Mouse (Mus musculus): ENCODE data around the gene Nckipsd. TPM values are rescaled to one million over a fixed set of nuclear protein-coding genes. Genes with fewer than 3 reads are reported as not detected.

Gene Nckipsd
- polyA plus RNA-seq, 1 experiment from 2014 or later = 4.5 TPM

- TF ChIP-seq EP300 (IDR thresholded peaks at IDR 0.05; ENCODE audit: low read depth) (no peak), CTCF (IDR thresholded peaks at IDR 0.05; ENCODE audit: low read depth) (no peak)
- H3K4me3 ChIP-seq (ENCODE audit: low read depth, low read length) = no peak overlapping the region
- peak overlapping the region; percentile 17; the same call in 1 of the 2 replicates for H3K27ac ChIP-seq (ENCODE audit: low read depth)
- no peaks in the 10 kb centered on the region for H3K27me3 ChIP-seq (ENCODE audit: insufficient read depth, low read length)
- 0 out of 2 replicates have a peak overlapping the region, but pooled peaks have one; percentile 5 for H3K9ac ChIP-seq (replicated peaks)
- H3K4me1 ChIP-seq (ENCODE audit: insufficient read depth) = peaks cover 57% of the 10 kb centered on the region
- ATAC-seq (no peak), DNase-seq (no peak)
- peak overlapping the region; percentile 73 for H3K4me2 ChIP-seq (ENCODE audit: low read depth, low read length)
- H3K9me3 ChIP-seq (ENCODE audit: low read length) = no peaks in the 10 kb centered on the region
- H3K36me3 ChIP-seq (replicated peaks; ENCODE audit: insufficient read depth, low read length) = peaks cover 6% of the 10 kb centered on the region; the same call in 1 of the 2 replicates
- 68% methylated on average over 1 of the region's 1 CpGs for WGBS (ENCODE audit: insufficient replicate concordance)
Measured at GRCm38 (mm10) chr9:108786494-108786893, 21.7 kb upstream of the Nckipsd start.

- Histone ChIP-seq H3K9ac (replicated peaks) (no peak overlapping the region), H3K9me3 (ENCODE audit: low read length) (no peaks in the 10 kb centered on the region), H3K27me3 (ENCODE audit: insufficient read depth, low read length) (no peaks in the 10 kb centered on the region), H3K27ac (ENCODE audit: low read depth) (no peak overlapping the region), H3K4me2 (ENCODE audit: low read depth, low read length) (0 out of 2 replicates have a peak overlapping the region, but pooled peaks have one; percentile 2), H3K36me3 (replicated peaks; ENCODE audit: insufficient read depth, low read length) (peaks cover 6% of the 10 kb centered on the region; the same call in 1 of the 2 replicates), H3K4me3 (ENCODE audit: low read depth, low read length) (no peak overlapping the region), H3K4me1 (ENCODE audit: insufficient read depth) (peaks cover 59% of the 10 kb centered on the region)
- DNase-seq (no peak), ATAC-seq (no peak)
- 88% methylated on average over 2 of the region's 2 CpGs for WGBS (ENCODE audit: insufficient replicate concordance)
- no peak for TF ChIP-seq CTCF (IDR thresholded peaks at IDR 0.05; ENCODE audit: low read depth)
- TF ChIP-seq EP300 (IDR thresholded peaks at IDR 0.05; ENCODE audit: low read depth) = no peak
Measured at GRCm38 (mm10) chr9:108787080-108787479, 21.1 kb upstream of the Nckipsd start.

- WGBS (ENCODE audit: insufficient replicate concordance) = 74% methylated on average over 3 of the region's 3 CpGs
- TF ChIP-seq EP300 (IDR thresholded peaks at IDR 0.05; ENCODE audit: low read depth) = no peak
- no peak for TF ChIP-seq CTCF (IDR thresholded peaks at IDR 0.05; ENCODE audit: low read depth)
- no peak overlapping the region for H3K4me2 ChIP-seq (ENCODE audit: low read depth, low read length)
- H3K36me3 ChIP-seq (replicated peaks; ENCODE audit: insufficient read depth, low read length) = peaks cover 6% of the 10 kb centered on the region; the same call in 1 of the 2 replicates
- DNase-seq (no peak), ATAC-seq (no peak)
- H3K9me3 ChIP-seq (ENCODE audit: low read length) = no peaks in the 10 kb centered on the region
- H3K27ac ChIP-seq (ENCODE audit: low read depth) = no peak overlapping the region
- H3K4me3 ChIP-seq (ENCODE audit: low read depth, low read length) = no peak overlapping the region
- H3K4me1 ChIP-seq (ENCODE audit: insufficient read depth) = peaks cover 68% of the 10 kb centered on the region
- H3K9ac ChIP-seq (replicated peaks) = no peak overlapping the region
- H3K27me3 ChIP-seq (ENCODE audit: insufficient read depth, low read length) = no peaks in the 10 kb centered on the region
Measured at GRCm38 (mm10) chr9:108788713-108789112, 19.5 kb upstream of the Nckipsd start.

GRCm38 (mm10) chr9:108792307-108792706, 15.9 kb upstream of the Nckipsd start:
- 39% methylated on average over 1 of the region's 1 CpGs for WGBS (ENCODE audit: insufficient replicate concordance)
- no peaks in the 10 kb centered on the region for H3K9me3 ChIP-seq (ENCODE audit: low read length)
- H3K9ac ChIP-seq (replicated peaks) = no peak overlapping the region
- H3K4me2 ChIP-seq (ENCODE audit: low read depth, low read length) = peak overlapping the region; percentile 36; the same call in 1 of the 2 replicates
- TF ChIP-seq EP300 (IDR thresholded peaks at IDR 0.05; ENCODE audit: low read depth) (peak; percentile 82), CTCF (IDR thresholded peaks at IDR 0.05; ENCODE audit: low read depth) (no peak)
- ATAC-seq (no peak), DNase-seq (no peak)
- no peaks in the 10 kb centered on the region for H3K27me3 ChIP-seq (ENCODE audit: insufficient read depth, low read length)
- H3K27ac ChIP-seq (ENCODE audit: low read depth) = peak overlapping the region; percentile 45
- peaks cover 19% of the 10 kb centered on the region for H3K36me3 ChIP-seq (replicated peaks; ENCODE audit: insufficient read depth, low read length)
- H3K4me1 ChIP-seq (ENCODE audit: insufficient read depth) = peaks cover 76% of the 10 kb centered on the region
- H3K4me3 ChIP-seq (ENCODE audit: low read depth, low read length) = no peak overlapping the region

GRCm38 (mm10) chr9:108792730-108793129, 15.4 kb upstream of the Nckipsd start:
- H3K4me3 ChIP-seq (ENCODE audit: low read depth, low read length) = no peak overlapping the region
- H3K9ac ChIP-seq (replicated peaks) = no peak overlapping the region
- no peaks in the 10 kb centered on the region for H3K9me3 ChIP-seq (ENCODE audit: low read length)
- DNase-seq (no peak), ATAC-seq (peak; percentile 20)
- peak overlapping the region; percentile 36 for H3K4me2 ChIP-seq (ENCODE audit: low read depth, low read length)
- WGBS (ENCODE audit: insufficient replicate concordance) = 31% methylated on average over 3 of the region's 3 CpGs
- no peak for TF ChIP-seq EP300 (IDR thresholded peaks at IDR 0.05; ENCODE audit: low read depth)
- peaks cover 23% of the 10 kb centered on the region for H3K36me3 ChIP-seq (replicated peaks; ENCODE audit: insufficient read depth, low read length)
- no peaks in the 10 kb centered on the region for H3K27me3 ChIP-seq (ENCODE audit: insufficient read depth, low read length)
- H3K27ac ChIP-seq (ENCODE audit: low read depth) = peak overlapping the region; percentile 45
- peaks cover 72% of the 10 kb centered on the region for H3K4me1 ChIP-seq (ENCODE audit: insufficient read depth)

- H3K27me3 ChIP-seq (ENCODE audit: insufficient read depth, low read length) = no peaks in the 10 kb centered on the region
- H3K4me1 ChIP-seq (ENCODE audit: insufficient read depth) = peaks cover 56% of the 10 kb centered on the region
- H3K4me3 ChIP-seq (ENCODE audit: low read depth, low read length) = peak overlapping the region; percentile 57
- peaks cover 41% of the 10 kb centered on the region for H3K36me3 ChIP-seq (replicated peaks; ENCODE audit: insufficient read depth, low read length)
- peak overlapping the region; percentile 71 for H3K4me2 ChIP-seq (ENCODE audit: low read depth, low read length)
- DNase-seq = no peak
- TF ChIP-seq CTCF (IDR thresholded peaks at IDR 0.05; ENCODE audit: low read depth) (no peak), EP300 (IDR thresholded peaks at IDR 0.05; ENCODE audit: low read depth) (peak; percentile 31; the same call in 1 of the 2 replicates)
- peak overlapping the region; percentile 38 for H3K9ac ChIP-seq (replicated peaks)
- 36% methylated on average over 2 of the region's 2 CpGs for WGBS (ENCODE audit: insufficient replicate concordance)
- H3K27ac ChIP-seq (ENCODE audit: low read depth) = peak overlapping the region; percentile 95
- peak; percentile 74 for ATAC-seq
- no peaks in the 10 kb centered on the region for H3K9me3 ChIP-seq (ENCODE audit: low read length)
Measured at GRCm38 (mm10) chr9:108795281-108795680, 12.9 kb upstream of the Nckipsd start.
